Mouse (Mus musculus) midbrain, embryonic 16.5 days (tissue): ENCODE data around the gene Zfp69. TPM values are rescaled to one million over a fixed set of nuclear protein-coding genes. Genes with fewer than 3 reads are reported as not detected.
A peak's percentile ranks its signal among the peaks of the same experiment; 100 is the strongest.

Experiments
- ATAC-seq: fragments of 200-750 bp; cut with Nextera tagmentation; 2 replicates; pipeline ENCODE4 v1.8.0; 2017; ENCODE audit warnings: moderate TSS enrichment
- H3K27ac ChIP-seq: fragments of 300-500 bp; sonication (generic); 2 replicates; pipeline ENCODE4 v1.5.1; 2014; ENCODE audit warnings: mild to moderate bottlenecking, low read length, mixed read lengths
- H3K27me3 ChIP-seq: fragments of 300-500 bp; sonication (generic); 2 replicates; pipeline ENCODE4 v1.6.1; 2014; ENCODE audit warnings: low read depth, low read length, mixed read lengths; ENCODE audit not compliant: control insufficient read depth, insufficient read depth
- H3K36me3 ChIP-seq: fragments of 300-500 bp; sonication (generic); 2 replicates; pipeline ENCODE4 v1.6.1; 2014; ENCODE audit warnings: mild to moderate bottlenecking, low read length, moderate library complexity, mixed read lengths; ENCODE audit not compliant: control insufficient read depth, insufficient read depth
- H3K4me1 ChIP-seq: fragments of 300-500 bp; sonication (generic); 2 replicates; pipeline ENCODE4 v1.6.1; 2014; ENCODE audit warnings: mild to moderate bottlenecking, low read length, mixed read lengths; ENCODE audit not compliant: control insufficient read depth, insufficient read depth
- H3K4me2 ChIP-seq: fragments of 300-500 bp; sonication (generic); 2 replicates; pipeline ENCODE4 v1.6.1; 2014; ENCODE audit warnings: mild to moderate bottlenecking, low read length, mixed read lengths
- H3K4me3 ChIP-seq: fragments of 300-500 bp; sonication (generic); 2 replicates; pipeline ENCODE4 v1.5.1; 2014; ENCODE audit warnings: low read depth, mild to moderate bottlenecking, low read length, moderate library complexity, mixed read lengths
- H3K9ac ChIP-seq: fragments of 300-500 bp; sonication (generic); 2 replicates; pipeline ENCODE4 v1.6.1; 2014; ENCODE audit warnings: low read depth, low read length, mixed read lengths
- H3K9me3 ChIP-seq: fragments of 300-500 bp; sonication (generic); replicated peaks from 2 replicates; pipeline ENCODE4 v1.6.1; 2014; ENCODE audit warnings: mild to moderate bottlenecking, low read length, mixed read lengths; ENCODE audit not compliant: control insufficient read depth, poor library complexity, severe bottlenecking
- WGBS: fragments of 180-500 bp; shearing (Covaris S2); extraction: QIAGEN DNeasy Blood & Tissue Kit; methylation state at CpG from one replicate; pipeline ENCODE4 v1.1.7; 2014; 5-methylcytosine and 5-hydroxymethylcytosine counted together
- polyA plus RNA-seq: library from polyadenylated mRNA; unstranded; fragments of >200 nt; fragmentation: Nextera tagmentation; extraction: Ambion mirVana; gene quantifications from 2 replicates; pipeline ENCODE4 v1.2.1, GENCODE M21; 2015

Zfp69 gene
- polyA plus RNA-seq, 1 experiment from 2014 or later = 5.8 TPM

- Histone ChIP-seq H3K27ac (no peak overlapping the region), H3K27me3 (no peaks in the 10 kb centered on the region), H3K4me1 (no peaks in the 10 kb centered on the region), H3K4me2 (no peak overlapping the region), H3K36me3 (peaks cover 33% of the 10 kb centered on the region), H3K9ac (no peak overlapping the region), H3K4me3 (no peak overlapping the region), H3K9me3 (no peaks in the 10 kb centered on the region)
- WGBS = 82% methylated on average over 11 of the region's 11 CpGs
- no peak for ATAC-seq
Observed at GRCm38 (mm10) chr4:120974711-120975427, 23.4 kb upstream of the Zfp69 start.

GRCm38 (mm10) chr4:120971842-120972241 lies 20.3 kb upstream of the Zfp69 start:
- Histone ChIP-seq H3K4me1 (no peaks in the 10 kb centered on the region), H3K9ac (no peak overlapping the region), H3K4me2 (no peak overlapping the region), H3K9me3 (no peaks in the 10 kb centered on the region), H3K4me3 (no peak overlapping the region), H3K27ac (no peak overlapping the region), H3K27me3 (no peaks in the 10 kb centered on the region), H3K36me3 (peaks cover 44% of the 10 kb centered on the region)
- ATAC-seq = no peak
- 93% methylated on average over 8 of the region's 8 CpGs for WGBS

DNA sequence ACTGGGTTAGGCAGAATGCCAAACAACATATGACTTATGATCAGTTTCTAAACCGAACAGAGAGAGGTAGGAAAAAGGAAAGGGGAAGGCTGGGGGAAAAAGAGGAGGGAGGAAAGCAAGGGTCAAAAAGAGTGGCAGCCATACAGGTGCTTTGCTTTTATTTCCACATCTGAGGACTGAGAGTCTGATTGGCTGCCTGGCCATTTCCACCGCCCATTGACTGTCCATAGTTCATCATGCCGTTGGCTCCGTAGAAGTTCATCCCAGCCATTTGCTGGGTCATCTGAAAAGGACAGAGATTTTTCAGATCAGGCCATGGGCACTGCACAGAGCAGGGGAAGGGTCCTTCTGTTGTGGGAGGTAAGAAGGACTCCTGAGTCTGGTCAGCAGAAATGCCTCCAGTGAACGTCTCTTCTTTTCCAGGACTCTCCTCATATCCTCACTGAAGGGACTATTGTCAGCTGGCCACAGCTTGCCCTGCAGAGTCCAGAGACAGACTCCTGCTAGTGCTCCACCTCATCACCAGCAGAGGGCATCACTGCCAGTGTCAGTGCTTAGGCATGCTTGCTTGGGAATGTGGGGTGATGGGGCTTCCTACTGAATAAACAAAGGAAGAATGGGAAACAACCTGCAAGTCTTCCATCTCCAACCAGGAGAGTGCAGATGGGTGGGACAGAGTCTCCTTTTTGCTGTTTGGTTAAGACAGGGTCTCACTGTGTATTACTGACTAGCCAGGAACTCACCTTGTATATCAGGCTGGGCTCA lies 18.1 kb upstream of the Zfp69 start:
- no peaks in the 10 kb centered on the region for H3K9me3 ChIP-seq
- H3K27me3 ChIP-seq = no peaks in the 10 kb centered on the region
- H3K27ac ChIP-seq = no peak overlapping the region
- 89% methylated on average over 5 of the region's 5 CpGs for WGBS
- ATAC-seq = peak; percentile 51; the same call in 1 of the 2 replicates
- H3K4me3 ChIP-seq = no peak overlapping the region
- H3K4me2 ChIP-seq = no peak overlapping the region
- peaks cover 41% of the 10 kb centered on the region for H3K36me3 ChIP-seq
- no peak overlapping the region for H3K9ac ChIP-seq
- no peaks in the 10 kb centered on the region for H3K4me1 ChIP-seq

DNA sequence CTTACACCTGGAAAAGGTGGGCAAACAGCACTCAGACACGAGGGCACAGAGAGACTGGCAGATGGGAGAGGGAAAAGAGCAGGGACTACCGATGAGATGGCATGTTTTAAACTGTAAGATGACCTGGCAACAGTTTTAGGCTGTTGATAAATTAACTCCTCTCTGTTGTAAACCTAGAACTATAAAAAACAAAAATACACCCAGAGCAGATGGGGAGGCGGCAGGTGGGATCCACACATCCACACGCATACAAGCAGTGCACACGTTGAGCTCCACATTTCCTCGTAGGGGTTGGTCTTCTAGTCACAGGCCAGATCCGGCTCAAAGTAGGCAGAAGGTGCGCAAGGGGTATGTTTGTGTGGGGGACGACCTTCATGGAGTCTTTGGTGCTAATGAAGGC lies 17.0 kb upstream of the Zfp69 start:
- Histone ChIP-seq H3K36me3 (peaks cover 34% of the 10 kb centered on the region), H3K9ac (no peak overlapping the region), H3K4me1 (no peaks in the 10 kb centered on the region), H3K27ac (no peak overlapping the region), H3K4me2 (no peak overlapping the region), H3K27me3 (no peaks in the 10 kb centered on the region), H3K9me3 (no peaks in the 10 kb centered on the region), H3K4me3 (no peak overlapping the region)
- ATAC-seq = no peak
- WGBS = 91% methylated on average over 9 of the region's 9 CpGs

DNA sequence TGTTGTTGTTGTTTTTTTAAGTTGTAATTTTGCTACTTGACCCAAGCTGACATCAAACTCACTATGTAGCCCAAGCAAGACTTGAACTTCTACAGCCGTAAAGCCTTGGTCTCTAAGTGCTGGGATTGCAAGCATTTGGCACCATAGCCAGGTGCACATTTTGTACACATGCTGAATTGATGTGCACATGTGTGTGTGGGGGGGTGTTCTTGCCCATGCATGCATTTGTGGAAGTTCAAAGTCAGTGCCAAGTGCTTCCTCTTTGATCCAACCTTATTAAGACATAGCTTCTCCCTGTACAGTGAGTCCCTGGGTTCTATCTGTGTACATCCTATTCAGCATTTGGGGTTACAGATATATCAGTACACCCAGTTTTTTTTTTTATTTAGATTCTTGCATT lies 4.1 kb upstream of the Zfp69 start:
- no peak for ATAC-seq
- no peaks in the 10 kb centered on the region for H3K27me3 ChIP-seq
- H3K27ac ChIP-seq = no peak overlapping the region
- WGBS = 94% methylated on average over 1 of the region's 1 CpGs
- H3K9me3 ChIP-seq = no peaks in the 10 kb centered on the region
- H3K36me3 ChIP-seq = no peaks in the 10 kb centered on the region
- H3K4me1 ChIP-seq = peaks cover 11% of the 10 kb centered on the region
- no peak overlapping the region for H3K9ac ChIP-seq
- no peak overlapping the region for H3K4me3 ChIP-seq
- no peak overlapping the region for H3K4me2 ChIP-seq

DNA sequence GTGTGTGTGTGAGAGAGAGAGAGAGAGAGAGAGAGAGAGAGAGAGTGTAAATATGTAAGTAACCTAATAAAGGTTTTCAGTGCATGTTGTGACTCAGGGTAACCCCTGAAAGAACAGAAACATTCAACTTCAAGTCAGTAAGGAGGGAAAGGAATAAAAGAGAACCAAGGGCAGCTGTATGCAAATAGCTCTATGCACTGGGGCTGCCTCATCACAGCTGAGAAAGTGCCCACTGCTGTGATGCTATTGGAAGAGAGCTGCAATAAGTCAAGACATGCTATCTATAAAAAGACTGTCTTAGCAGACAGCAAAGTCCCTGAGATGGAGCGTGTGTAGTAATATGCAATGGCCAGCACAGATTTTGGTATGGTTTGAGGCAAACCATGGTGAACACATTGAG lies 2.2 kb upstream of the Zfp69 start:
- Histone ChIP-seq H3K4me3 (no peak overlapping the region), H3K4me2 (no peak overlapping the region), H3K4me1 (peaks cover 11% of the 10 kb centered on the region), H3K9me3 (no peaks in the 10 kb centered on the region), H3K27me3 (no peaks in the 10 kb centered on the region), H3K36me3 (no peaks in the 10 kb centered on the region), H3K27ac (no peak overlapping the region), H3K9ac (no peak overlapping the region)
- no peak for ATAC-seq
- WGBS = 57% methylated on average over 1 of the region's 1 CpGs

GRCm38 (mm10) chr4:120953038-120953437 lies 1.5 kb upstream of the Zfp69 start:
- ATAC-seq = no peak
- no peaks in the 10 kb centered on the region for H3K36me3 ChIP-seq
- 73% methylated on average over 4 of the region's 4 CpGs for WGBS

GRCm38 (mm10) chr4:120952163-120952562 lies 664 bp upstream of the Zfp69 start:
- Histone ChIP-seq H3K36me3 (no peaks in the 10 kb centered on the region), H3K9me3 (no peaks in the 10 kb centered on the region), H3K9ac (peak overlapping the region; percentile 74), H3K4me3 (peak overlapping the region; percentile 51), H3K27ac (peak overlapping the region; percentile 71; the same call in 1 of the 2 replicates), H3K4me1 (peaks cover 11% of the 10 kb centered on the region), H3K27me3 (no peaks in the 10 kb centered on the region), H3K4me2 (peak overlapping the region; percentile 79)
- 49% methylated on average over 6 of the region's 6 CpGs for WGBS
- peak; percentile 23; the same call in 1 of the 2 replicates for ATAC-seq

More at GRCm38 (mm10) chr4:120953038-120953437, 1.5 kb upstream of the Zfp69 start:
- Histone ChIP-seq H3K4me2 (no peak overlapping the region), H3K27ac (no peak overlapping the region), H3K9me3 (no peaks in the 10 kb centered on the region), H3K27me3 (no peaks in the 10 kb centered on the region), H3K9ac (no peak overlapping the region), H3K4me3 (no peak overlapping the region), H3K4me1 (peaks cover 11% of the 10 kb centered on the region)
